Mouse (Mus musculus) G1E (cell line): ENCODE results near the gene Rps6kc1. TPM values are rescaled to one million over a fixed set of nuclear protein-coding genes. Genes with fewer than 3 reads are reported as not detected.

Experiments used
- ATAC-seq: 2 replicates; pipeline ENCODE4 v1.8.0; 2016; ENCODE audit warnings: mild to moderate bottlenecking; ENCODE audit not compliant: insufficient number of reproducible peaks, poor library complexity, low FRiP score, severe bottlenecking; ENCODE audit errors: extremely low read depth
- DNase-seq: peaks from one replicate; pipeline ENCODE4 v3.0.0; 2012; ENCODE audit warnings: low spot score
- H3K27me3 ChIP-seq: 2 replicates; pipeline ENCODE4 v1.6.1; 2012; ENCODE audit warnings: mild to moderate bottlenecking, low read length, inconsistent platforms; ENCODE audit not compliant: insufficient read depth
- H3K36me3 ChIP-seq: replicated peaks from 2 replicates; pipeline ENCODE3; 2012; ENCODE audit warnings: mild to moderate bottlenecking, inconsistent platforms
- H3K4me1 ChIP-seq: 2 replicates; pipeline ENCODE4 v1.6.1; 2012; ENCODE audit warnings: low read depth, low read length, inconsistent platforms, mixed read lengths; ENCODE audit not compliant: insufficient read depth
- H3K4me3 ChIP-seq: 2 replicates; pipeline ENCODE4 v1.5.1; 2012; ENCODE audit warnings: low read depth, mild to moderate bottlenecking, inconsistent platforms, low read length, moderate library complexity, mixed read lengths
- H3K9me3 ChIP-seq: replicated peaks from 2 replicates; pipeline ENCODE4 v1.6.1; 2012; ENCODE audit warnings: inconsistent platforms
- CTCF ChIP-seq: IDR thresholded peaks from 2 replicates; pipeline ENCODE4 v1.5.1; 2012; ENCODE audit warnings: low read depth, low read length, inconsistent platforms, mixed read lengths
- GATA1 ChIP-seq: IDR thresholded peaks from 2 replicates; pipeline ENCODE4 v1.6.1; 2012; ENCODE audit warnings: borderline replicate concordance, low read length, inconsistent platforms, mixed read lengths
- GATA2 ChIP-seq: IDR thresholded peaks from 2 replicates; pipeline ENCODE4 v1.6.1; 2012; ENCODE audit warnings: low read depth, low read length, inconsistent platforms, borderline replicate concordance
- POLR2AphosphoS5 ChIP-seq: IDR thresholded peaks from 2 replicates; pipeline ENCODE4 v1.6.1; 2012; ENCODE audit warnings: low read depth, low read length, inconsistent platforms; ENCODE audit not compliant: insufficient replicate concordance
- TAL1 ChIP-seq: conservative IDR thresholded peaks from 2 replicates; pipeline ENCODE4 v1.6.1; 2012; ENCODE audit warnings: low read depth, low read length, inconsistent platforms, mixed read lengths
- polyA plus RNA-seq: library from polyadenylated mRNA; stranded (reverse); fragments of >175 nt; gene quantifications from 2 replicates; pipeline ENCODE4 v1.2.3, GENCODE M21; 2012
- total RNA-seq, 2 experiments: library from RNA; stranded (forward) in 1 of 2; stranded (reverse) in 1 of 2; fragments of 200-1000 nt in 1 of 2; fragments of >200 nt in 1 of 2; fragmentation: Nextera tagmentation in 1 of 2; gene quantifications; 2 replicates each; pipeline ENCODE4 v1.2.3; 2014 to 2017

The Rps6kc1 gene
- total and polyA plus RNA-seq, 3 experiments: 15.2 to 31.4 (median 16.5) TPM

DNA sequence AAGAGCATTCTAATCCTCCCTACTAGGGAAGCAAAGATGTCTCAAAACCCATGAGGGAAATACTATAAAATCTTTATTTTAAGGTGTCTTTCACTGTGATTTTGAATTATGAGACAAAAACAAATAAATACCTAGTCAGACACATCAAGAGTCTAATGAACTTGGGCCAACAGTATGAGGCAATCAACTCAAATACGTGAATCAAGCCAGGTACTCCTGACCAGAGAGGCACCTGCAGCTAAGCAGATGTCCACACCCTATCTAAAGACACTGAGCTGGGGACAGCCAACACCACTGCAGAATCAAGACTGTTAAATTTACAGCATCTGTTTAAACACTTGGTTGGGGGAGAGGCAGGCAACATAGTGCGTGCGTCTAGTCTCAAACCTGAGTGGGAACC is 7.4 kb downstream of the Rps6kc1 start:
- Histone ChIP-seq H3K36me3 (peaks cover 60% of the 10 kb centered on the region), H3K4me1 (peaks cover 2% of the 10 kb centered on the region; the same call in 1 of the 2 replicates), H3K27me3 (no peaks in the 10 kb centered on the region), H3K4me3 (no peak overlapping the region), H3K9me3 (no peaks in the 10 kb centered on the region; the same call in 1 of the 2 replicates)
- ATAC-seq: no peak
- TF ChIP-seq TAL1 (no peak), CTCF (no peak), GATA2 (no peak), GATA1 (no peak), POLR2AphosphoS5 (no peak)
- no peak for DNase-seq

DNA sequence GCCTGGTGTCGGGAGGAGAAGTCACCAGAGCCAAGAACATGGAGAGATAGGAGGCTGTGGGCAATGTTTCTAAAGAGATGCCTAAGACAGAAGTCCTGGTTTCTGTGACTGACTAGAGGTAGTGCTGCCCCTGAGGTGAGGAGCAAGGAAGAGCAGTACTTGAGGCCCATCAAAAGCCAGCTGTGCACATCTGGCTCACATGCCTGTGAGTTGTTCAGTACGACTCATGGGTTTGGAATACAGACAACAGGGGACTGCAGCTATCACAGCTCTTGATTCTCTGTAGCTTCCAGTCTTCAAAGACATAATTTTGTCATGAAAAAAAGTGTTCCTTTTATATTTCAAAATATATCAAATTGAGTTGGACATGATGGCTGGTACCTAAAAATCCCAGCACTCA is 10.5 kb downstream of the Rps6kc1 start:
- Histone ChIP-seq H3K27me3 (no peaks in the 10 kb centered on the region), H3K4me3 (no peak overlapping the region), H3K9me3 (no peaks in the 10 kb centered on the region; the same call in 1 of the 2 replicates), H3K4me1 (no peaks in the 10 kb centered on the region; the same call in 1 of the 2 replicates), H3K36me3 (peaks cover 78% of the 10 kb centered on the region)
- DNase-seq (no peak), ATAC-seq (no peak)
- TF ChIP-seq TAL1 (no peak), GATA1 (no peak), CTCF (no peak), GATA2 (no peak), POLR2AphosphoS5 (no peak)

DNA sequence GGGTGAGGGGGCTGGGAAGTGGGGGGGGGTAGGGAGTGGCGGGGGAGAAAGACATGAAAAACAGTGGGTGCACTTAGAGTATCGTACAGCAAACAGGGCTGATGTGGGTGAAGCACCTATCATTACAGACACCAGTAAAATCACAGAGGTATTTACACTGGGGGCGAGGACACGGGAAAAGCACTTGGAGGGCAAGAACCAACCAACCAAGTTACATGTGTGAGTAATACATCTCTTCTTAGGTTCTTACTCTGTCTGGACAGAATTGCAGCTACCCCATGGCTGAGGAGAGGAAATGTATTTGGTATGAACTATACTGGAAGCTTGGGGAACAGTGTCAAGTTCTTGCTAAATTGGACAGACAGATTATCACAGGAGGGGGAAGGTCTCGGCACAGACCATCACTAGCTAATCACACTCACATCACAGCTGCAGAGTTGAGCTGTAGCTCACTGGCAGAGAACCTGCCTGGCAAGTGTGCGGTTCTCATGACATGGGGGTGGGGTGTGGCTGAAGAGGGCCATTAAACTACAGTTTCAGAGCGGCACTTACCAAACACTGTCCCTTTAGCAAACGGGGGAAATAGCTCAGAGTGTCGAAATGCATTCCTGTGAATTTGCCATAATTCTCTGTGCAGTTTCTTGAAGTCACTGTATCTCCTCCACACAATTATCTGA is 12.5 kb downstream of the Rps6kc1 start:
- Histone ChIP-seq H3K9me3 (no peaks in the 10 kb centered on the region; the same call in 1 of the 2 replicates), H3K4me1 (peaks cover 7% of the 10 kb centered on the region), H3K36me3 (peaks cover 74% of the 10 kb centered on the region), H3K27me3 (no peaks in the 10 kb centered on the region), H3K4me3 (no peak overlapping the region)
- ATAC-seq (no peak), DNase-seq (no peak)
- TF ChIP-seq GATA2: no peak
- TF ChIP-seq GATA1: no peak
- no peak for TF ChIP-seq CTCF
- TF ChIP-seq POLR2AphosphoS5: no peak
- TF ChIP-seq TAL1: no peak

DNA sequence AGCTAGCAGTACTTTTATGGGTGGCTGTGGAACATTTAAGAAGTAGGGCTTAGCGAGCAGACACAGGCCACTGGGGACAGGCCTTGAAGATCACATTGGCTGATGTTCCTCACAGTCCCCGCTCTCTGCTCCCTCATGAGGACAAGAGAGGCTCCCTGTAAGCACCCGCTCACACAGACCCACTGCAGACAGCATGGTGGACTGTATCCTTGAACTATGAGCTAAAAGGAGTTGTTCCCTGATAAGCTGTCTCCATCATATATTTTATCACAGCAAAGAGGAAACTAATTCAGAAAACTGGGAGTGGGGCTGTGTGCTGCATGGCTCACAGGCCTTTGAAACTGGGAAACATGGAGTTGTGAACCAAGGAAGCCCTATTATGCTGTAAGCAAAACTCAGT is 13.4 kb downstream of the Rps6kc1 start:
- DNase-seq (no peak), ATAC-seq (no peak)
- peaks cover 15% of the 10 kb centered on the region for H3K4me1 ChIP-seq
- TF ChIP-seq CTCF (no peak), GATA1 (no peak), POLR2AphosphoS5 (no peak), TAL1 (no peak), GATA2 (no peak)
- H3K9me3 ChIP-seq: no peaks in the 10 kb centered on the region; the same call in 1 of the 2 replicates
- no peaks in the 10 kb centered on the region for H3K27me3 ChIP-seq
- peaks cover 67% of the 10 kb centered on the region for H3K36me3 ChIP-seq
- H3K4me3 ChIP-seq: no peak overlapping the region

GRCm38 (mm10) chr1:190893559-190894167 is 17.9 kb downstream of the Rps6kc1 start:
- peaks cover 78% of the 10 kb centered on the region for H3K36me3 ChIP-seq
- H3K9me3 ChIP-seq: no peaks in the 10 kb centered on the region
- H3K4me3 ChIP-seq: no peak overlapping the region; the same call in 1 of the 2 replicates
- TF ChIP-seq GATA1: no peak
- no peak for TF ChIP-seq TAL1
- no peak for TF ChIP-seq GATA2
- no peak for TF ChIP-seq POLR2AphosphoS5
- no peak for TF ChIP-seq CTCF
- DNase-seq (peak; percentile 13), ATAC-seq (peak; percentile 89)
- peaks cover 26% of the 10 kb centered on the region for H3K4me1 ChIP-seq
- H3K27me3 ChIP-seq: no peaks in the 10 kb centered on the region

DNA sequence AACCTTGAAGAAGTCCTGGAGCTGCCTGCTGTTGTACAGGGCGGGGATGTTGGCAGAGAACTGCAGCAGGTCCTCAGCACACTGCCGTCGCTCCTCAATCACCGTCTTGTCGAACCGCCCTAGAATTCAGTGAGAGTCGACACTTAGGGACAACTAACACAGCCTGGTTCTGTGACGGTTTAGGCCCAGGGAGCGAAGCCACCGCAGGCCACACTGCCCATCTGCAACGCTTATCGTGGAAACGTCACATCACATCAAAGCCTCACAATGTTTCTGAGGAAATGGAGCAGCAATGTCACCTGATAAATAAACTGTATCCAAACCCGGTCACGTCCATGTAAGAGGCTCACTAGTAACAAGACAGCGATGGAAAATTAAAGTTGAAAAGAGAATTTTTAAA is 22.9 kb downstream of the Rps6kc1 start:
- DNase-seq (no peak), ATAC-seq (no peak)
- Histone ChIP-seq H3K9me3 (no peaks in the 10 kb centered on the region), H3K27me3 (no peaks in the 10 kb centered on the region), H3K36me3 (peaks cover 84% of the 10 kb centered on the region), H3K4me3 (no peak overlapping the region), H3K4me1 (peaks cover 15% of the 10 kb centered on the region)
- TF ChIP-seq GATA2 (no peak), POLR2AphosphoS5 (no peak), TAL1 (no peak), CTCF (no peak), GATA1 (no peak)

DNA sequence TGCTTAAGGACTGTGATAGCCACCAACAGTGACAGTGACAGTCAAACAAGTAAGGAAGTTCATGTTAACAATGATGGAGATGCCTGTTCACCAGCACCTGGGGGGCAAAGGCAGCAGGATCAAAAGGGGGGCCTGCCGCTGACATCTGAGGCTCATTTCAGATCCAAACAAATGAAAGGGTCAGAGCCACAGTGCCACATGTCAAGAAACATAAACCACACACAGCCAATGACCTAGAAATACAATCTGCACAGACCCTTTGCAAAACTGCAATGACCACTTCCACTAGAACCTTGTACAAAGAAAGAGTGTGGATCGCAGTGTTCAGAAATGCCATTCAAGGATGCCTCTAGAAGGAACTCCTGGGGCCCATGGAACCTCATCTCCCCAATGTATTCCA is 23.5 kb downstream of the Rps6kc1 start:
- DNase-seq: no peak
- Histone ChIP-seq H3K4me1 (peaks cover 10% of the 10 kb centered on the region), H3K27me3 (no peaks in the 10 kb centered on the region), H3K4me3 (no peak overlapping the region), H3K9me3 (no peaks in the 10 kb centered on the region), H3K36me3 (peaks cover 86% of the 10 kb centered on the region)
- TF ChIP-seq TAL1: no peak
- no peak for TF ChIP-seq POLR2AphosphoS5
- TF ChIP-seq CTCF: no peak
- TF ChIP-seq GATA2: no peak
- TF ChIP-seq GATA1: no peak
- ATAC-seq: no peak
